Mouse (Mus musculus) yolk sac, embryonic 10.5 days (tissue): ENCODE results near the gene Tssc4.

Experiments
- DNase-seq: peaks from one replicate; pipeline ENCODE4 v3.0.0-alpha.2; 2017; ENCODE audit warnings: low spot score

Tssc4 gene

DNA sequence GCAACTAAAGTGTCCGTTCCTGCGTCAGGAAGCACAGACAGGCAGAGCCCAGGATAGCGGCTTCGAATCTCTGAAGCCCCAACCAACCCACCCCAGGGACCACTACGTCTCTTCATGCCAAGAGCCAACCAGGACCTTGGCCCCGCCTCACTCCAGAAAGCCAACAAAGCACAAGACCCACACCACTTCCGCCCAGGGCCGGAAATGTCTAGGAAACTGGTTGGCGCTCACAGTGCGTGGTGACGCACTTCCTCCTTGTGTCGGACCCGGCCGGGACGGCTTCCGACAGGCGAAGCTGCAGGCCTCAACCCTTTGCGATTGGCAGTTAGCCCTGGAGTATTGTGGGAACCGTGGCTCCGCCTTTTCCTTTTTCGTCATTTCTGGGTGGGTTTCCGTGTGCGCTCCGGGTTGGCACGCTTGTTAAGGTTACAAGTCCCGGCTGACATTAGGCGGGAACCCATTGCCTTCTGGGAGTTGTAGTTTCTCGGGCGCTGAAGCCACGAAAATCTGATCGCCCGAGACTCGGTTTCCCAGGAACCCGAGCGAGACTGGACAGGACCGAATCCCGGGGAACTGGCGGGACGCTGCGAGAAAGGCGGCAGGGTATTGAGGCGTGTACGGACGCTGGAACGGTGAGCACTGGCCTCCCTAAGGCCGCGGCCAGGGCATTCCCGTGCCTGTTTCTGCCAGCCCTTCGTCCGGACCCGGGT is at the start of gene Tssc4:
TSS of gene Tssc4 (plus strand) at position 368 of the 710 bp plus-strand sequence.
- DNase-seq = peak; percentile 97

DNA sequence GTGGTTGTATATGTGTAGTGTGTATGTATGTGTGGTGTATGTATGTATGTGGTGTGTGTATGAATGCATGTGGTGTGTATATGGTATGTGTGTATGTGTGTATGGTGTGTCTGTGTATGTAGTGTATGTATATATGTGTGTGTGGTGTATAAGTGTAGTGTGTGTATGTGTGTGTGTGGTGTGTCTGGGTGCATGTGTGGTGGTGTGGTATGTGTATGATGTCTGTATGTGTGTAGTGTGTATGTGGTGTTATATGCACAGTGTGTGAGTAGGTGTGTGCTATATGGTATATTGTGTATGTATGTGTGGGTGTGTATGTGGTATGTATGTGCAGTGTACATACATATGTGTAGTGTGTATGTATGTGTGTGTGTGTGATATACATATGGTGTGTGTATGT is 49.0 kb upstream of the Tssc4 start:
- no peak for DNase-seq

DNA sequence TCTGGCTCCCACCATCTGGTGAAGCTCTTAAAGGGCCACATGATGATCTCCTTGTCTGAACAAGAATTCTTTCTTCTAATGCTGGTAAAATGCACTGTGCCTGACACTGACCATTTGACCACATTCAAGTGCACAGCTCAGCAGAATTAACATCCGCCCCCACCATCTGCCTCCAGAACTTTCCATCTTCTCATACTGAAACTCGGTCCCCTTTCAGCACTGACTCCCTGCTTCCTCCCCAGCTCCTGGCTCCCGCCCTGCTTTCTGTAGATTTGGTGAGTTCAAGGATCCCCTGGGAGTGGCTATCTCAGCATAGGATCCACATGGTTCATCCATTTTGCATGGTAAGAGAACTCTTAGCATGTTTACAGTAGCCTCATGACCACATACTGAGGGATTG is 48.3 kb upstream of the Tssc4 start:
- no peak for DNase-seq

DNA sequence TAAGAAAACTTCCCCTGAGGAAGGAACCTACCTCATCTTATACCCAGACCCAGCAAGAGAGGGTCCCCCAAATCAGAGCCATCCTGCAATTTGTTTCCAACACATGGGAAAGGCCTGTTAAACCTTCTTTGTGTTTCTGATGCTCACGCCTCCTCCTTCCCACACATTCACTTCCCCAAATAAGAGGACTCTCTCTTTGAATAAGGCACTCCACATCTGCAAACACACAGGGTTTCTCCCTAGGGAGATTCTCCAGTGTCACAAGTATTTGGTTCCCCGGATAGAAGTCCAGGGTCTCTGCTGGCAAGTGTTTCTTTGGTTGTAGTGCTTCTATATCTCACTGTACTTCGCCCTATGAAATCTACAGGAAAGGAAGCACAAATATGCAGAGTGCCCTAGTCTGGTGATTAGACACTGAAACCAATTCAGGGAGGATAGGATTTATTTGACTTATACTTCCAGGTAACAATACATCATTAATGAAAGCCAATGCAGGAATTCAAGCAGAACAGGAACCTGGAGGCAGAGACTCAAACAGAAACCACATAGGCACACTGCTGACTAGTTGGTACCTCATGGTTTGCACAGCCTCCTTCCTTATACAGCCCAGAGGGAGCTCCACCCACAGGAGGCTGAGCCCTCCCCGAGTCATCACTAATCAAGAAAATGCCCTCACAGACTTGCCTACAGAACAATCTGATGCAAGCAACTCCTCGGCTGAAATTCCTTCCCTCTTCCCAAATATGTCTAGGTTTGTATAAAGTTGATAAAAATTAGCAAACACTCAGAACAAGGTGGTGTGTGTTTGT is 47.5 kb upstream of the Tssc4 start:
- no peak for DNase-seq

DNA sequence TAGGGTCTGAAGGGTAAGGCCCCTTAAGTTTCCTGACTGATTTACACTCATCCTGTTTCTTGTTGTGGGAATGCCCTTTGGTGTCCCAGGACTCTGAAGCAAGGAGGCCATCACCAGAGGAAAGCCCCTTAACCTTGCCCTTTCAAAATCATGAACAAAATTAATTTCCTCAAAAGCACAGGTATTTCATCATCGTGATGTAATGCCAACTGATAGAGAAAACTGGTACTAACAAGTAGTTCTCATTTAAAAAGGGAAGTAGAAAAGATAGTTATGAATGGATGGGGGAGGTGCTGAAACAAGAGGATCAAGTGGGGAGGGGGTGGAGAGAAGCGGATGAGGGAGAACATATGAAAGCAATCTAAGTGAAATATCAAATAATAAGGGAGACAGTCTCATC is 45.5 kb upstream of the Tssc4 start:
- no peak for DNase-seq

DNA sequence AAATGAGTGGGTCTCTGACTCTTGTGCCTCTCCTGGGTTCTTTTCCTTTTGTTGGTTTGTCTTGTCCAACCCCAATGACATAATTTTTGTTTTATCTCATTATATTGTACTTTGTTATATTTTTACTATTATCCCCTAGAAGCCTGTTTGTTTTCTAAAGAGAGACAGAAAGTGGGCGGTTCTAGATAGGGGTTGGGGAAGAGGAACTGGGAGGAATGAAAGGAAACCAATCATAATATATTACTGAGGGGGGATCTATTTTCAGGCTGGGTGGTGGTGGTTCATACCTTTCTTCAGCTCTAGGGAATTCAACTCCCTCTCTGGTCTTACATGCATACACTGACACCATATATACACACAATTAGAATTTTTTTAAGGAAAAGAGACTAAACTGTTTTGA is 44.8 kb upstream of the Tssc4 start:
- no peak for DNase-seq

DNA sequence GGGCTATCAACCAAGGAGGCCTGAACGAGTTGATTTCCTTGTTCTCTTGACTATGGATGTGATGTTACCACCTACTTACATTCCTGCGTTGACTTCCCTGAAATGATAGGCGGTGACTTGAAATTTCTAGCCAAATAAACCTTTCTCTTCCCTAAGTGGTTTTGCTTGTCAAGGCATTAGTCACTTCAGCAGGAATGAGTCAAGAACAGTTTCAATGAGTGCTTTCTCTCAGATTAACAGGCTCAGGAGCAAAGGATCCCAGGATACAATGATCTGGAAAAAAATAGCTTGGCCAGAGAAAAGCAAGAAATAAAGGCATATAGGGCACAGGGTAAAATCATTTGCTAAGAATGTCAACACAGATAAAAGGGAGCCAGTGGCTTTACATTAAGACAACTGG is 43.6 kb upstream of the Tssc4 start:
- no peak for DNase-seq

DNA sequence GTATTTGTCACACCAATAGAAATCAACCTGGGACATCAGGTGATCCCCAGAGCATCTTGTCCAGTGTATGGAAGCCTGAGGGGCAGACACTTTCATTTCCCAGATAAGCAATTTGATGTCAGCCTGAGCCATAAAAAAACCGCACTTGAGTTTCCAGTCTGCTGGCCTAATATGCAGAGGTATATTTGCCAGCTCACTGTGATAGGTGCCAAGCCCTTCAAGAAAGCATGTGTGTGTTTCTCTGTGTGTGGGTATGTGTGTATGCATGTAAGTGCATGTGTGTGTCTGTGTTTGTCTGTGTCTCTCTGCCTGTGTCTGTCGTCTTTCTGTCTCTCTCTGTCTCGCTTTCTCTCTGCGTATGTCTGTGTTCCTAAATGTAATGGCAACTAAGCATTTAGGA is 41.9 kb upstream of the Tssc4 start:
- DNase-seq = no peak

DNA sequence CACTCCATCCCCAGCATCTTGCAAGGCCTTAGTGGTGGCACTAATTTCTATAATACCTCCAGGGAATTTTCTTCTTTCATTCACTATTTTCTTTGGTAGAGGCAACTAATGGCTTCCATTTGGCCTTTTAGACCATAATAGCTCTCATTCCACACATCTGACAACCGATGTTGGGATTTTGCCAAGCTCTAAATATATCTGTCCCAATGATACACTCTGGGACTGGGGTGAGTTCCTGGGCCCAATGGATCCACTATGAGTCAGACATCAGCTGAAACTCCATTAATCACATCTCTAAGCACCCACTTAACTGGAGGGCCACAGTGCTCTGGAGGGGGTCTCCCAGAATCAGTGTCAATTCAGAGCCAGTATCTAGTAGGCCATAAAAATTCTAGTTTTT is 37.2 kb upstream of the Tssc4 start:
- DNase-seq = no peak

DNA sequence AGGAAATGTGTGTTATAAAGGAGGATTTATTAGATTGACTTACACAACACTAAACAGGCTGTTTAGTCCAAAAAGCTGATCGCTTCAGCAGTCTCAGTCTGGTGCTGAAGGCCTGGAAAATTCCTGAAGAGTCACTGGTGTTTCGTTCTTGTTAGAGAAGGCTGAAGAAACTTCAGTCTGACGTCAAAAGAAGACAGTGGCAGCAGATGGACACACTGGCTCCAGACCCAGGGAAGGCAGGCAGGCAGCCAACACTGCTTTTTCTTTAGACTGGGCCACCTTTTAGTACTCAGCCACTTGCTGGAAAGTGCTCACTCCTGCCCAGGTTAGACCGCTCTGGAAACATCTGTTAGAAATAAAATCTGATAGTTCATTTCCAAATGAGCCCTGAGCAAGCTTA is 35.5 kb upstream of the Tssc4 start:
- no peak for DNase-seq

DNA sequence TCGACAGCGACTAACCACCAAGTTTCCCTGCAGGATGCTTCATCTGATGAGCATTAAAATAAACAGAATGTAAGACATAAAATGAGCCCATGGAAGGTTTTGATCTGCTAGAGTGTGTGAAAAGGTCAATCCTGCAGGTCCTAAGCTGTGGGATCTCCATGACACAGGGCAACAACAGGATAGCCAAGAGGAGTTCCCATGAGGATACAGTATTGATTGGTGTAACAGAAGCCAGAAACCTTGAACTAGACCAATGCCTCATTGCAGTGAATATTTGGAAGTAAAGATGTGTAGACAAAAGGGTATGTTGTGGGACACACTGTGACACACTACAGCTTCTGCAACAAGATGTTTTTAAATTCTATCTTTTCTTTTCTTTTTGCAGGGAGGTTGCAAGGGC is 34.9 kb upstream of the Tssc4 start:
- no peak for DNase-seq

DNA sequence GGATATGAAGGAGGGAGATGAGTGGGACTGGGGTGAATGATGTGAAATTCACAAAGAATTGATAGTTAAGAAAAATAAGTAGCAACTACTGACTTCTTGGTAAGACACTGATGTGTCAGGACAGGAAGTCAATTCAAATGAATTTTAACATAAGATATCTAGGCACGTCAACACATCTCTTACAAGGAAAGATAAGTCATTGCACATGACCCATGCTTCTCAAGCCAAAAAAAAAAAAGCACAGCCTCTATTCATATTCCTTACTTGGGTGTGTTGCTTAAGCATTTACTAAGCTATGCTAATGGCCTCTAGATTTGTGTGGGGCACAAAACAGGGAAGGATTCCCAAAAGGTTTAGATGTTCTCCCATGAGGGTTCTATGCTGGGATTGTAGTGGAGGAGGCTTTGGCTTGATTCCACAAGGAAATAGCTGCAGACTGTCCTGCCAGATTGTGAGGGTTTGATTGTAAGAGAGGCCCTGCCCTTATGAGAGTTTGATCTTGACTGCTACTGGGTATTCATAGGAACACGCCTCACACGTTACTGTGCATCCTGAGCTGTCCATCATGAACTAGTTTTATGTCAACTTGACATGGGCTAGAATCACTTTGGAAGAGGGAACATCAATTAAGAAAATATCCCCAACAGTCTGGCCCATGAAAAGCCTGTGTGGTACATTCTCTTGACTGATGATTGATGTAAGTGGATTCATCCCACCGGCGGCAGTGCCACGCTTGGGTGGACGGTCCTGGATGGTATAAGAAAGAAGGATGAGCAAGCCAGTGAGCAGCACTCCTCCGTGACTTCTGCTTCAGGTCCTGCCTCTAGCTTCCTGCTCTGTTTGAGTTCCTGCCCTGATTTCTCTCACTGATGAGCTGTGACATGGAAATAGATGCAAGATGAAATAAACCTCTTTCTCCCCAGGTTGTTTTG is 34.3 kb upstream of the Tssc4 start:
- no peak for DNase-seq

DNA sequence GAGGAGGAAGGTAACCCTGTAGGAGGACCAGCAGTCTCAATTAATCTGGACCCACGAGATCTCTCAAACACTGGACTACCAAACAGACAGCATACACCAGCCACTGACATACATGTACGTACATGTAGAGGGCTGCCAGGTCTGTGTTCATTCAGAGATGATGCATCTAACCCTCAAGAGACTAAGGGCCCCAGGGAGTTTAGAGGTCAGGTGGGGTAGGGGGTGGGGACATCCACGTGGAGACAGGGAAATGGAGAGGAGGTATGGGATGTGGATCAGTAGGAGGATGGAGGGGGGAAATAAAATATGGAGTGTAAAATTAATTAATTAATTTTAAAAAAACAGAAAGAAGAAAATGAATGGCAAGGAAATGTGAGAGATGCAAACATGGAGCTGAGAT is 32.3 kb upstream of the Tssc4 start:
- no peak for DNase-seq

DNA sequence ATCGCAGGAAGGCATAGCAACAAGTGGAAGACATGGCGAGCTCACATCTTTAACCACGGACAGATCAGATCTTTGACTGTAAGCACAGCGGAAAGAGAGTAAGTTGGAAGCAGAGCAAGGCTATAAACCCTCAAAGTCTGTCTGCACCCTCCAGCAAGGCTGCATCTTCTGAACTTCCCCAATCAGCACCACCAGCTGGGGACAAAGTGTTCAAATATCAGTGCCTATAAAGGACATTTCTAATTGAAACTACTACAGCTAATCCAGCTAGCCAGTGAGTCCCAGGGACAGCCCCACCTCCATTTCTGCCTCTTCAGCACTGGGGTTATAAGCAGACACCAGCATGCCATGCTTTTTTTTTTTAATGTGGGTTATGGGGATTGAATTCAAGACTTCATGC is 31.7 kb upstream of the Tssc4 start:
- no peak for DNase-seq

DNA sequence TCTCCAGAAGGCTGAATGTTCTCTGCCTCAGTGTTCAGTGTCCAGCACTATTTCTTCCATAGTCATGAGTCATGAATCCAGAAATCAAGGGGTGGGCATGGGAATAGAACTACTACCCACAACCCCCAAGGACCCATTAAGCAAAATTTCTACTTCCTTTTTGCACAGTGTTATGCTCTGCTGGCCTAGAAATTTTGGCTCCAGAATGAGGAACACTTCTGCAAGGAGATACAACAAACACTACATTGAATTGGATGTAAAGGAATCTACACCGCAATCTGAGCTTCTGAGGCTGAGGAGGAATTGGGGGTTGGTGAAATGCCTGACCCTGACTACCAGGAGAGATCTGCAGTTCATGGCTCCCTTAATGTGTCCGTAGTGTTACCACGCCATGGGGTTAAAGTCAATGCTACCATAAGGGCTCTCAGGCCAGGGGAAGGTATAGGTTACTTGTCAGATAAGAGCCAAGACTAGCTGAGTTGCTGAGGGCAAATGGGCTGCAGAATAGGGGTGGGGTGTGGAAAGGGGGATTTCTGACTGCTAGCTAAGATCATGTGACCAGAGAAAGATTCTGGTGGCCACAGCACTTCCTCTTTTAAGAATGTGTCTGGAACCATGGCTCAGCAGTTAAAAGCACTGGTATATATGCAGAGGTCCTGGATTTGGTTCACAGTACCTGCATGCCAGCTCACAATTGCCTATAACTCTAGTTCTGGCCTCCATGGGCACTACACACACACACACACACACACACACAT is 30.7 kb upstream of the Tssc4 start:
- no peak for DNase-seq

DNA sequence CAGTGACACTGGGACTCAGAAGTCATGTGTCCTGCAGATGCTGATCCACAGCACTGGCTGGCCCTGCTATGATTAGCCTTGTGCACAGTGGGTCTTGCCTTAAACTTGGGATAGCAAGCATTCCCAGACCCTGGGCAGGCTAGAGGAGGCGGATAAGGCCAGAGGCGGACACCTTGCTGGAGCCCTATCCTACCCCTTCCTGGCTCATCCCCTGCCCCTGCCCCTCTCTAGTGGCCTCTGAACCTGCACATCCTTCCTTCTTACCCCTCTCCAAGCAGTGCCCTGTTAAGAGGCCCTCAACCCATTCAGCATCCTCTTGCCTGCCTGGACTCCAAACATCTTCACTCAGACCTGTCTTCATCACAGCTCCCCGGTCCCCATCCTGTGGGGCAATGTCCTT is 28.5 kb upstream of the Tssc4 start:
- no peak for DNase-seq

DNA sequence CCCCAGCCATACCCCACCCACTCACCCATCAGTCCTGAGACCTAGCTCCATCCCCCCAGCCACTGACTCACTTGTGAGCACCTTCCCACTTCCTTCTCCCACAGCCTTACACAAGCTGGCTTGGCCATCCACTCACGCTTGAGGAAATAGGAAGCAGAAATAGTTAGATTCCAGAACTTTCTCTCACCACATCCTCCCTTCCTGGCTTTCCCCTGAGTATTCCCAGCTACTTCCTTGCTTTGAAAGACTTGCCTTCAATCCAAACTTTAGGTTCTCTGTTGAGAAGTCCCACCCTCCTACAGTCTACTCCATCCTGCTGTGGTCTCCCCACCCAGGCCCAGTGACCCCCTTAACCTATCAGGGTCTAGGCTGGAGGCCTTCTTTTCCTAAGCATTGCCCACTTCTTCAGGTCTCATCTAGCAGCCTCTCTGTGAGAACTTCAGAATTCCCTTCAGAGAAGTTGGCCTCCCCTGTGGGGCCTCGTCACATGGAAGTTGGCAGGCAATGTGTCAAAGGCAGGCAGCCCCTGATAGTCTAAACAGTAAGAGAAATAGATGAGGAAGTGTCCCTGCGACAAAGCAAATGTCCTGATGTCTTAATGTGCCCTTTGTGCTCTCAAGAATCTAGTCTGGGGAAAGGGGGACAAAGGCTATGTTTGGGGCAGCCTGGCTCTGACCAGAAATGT is 27.8 kb upstream of the Tssc4 start:
- no peak for DNase-seq

DNA sequence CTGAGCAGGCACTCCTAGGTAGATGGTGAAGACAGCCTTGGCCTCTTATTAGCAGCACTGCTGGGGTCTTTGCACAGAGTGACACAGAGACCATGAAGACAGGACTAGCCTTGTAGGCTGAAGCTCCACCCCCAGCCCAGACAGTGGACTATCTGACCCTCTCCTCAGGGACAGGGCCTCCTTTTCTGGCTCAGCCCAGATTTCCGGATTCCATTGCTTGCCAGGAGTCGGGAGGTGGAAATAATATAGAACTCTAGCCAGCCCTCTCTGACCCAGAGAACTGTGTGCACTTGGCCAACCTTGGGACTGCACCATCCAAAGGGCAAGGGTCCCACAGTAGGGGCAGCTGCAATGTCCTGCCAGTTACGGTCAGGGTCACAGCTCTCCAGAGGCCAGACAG is 27.0 kb upstream of the Tssc4 start:
- DNase-seq = no peak

DNA sequence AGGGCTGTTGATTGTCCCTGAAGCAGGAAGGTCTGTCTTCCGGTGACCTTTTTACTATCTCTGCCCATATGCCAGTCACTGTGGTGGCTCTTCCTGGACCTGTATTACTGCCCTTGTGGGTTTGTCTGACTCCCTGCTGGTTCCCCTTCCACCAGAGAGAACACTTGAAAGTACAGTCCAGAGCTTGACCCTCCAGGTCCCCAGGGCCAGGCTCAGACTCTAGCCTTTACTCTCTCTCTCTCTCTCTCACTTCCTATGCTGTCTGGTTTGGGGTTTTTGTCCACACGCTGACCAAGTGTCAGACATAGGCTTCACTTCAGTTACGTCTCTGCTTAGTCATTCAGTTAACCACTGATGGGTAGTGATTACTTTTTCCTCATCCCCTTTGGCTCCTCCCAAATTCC is 26.1 kb upstream of the Tssc4 start:
- DNase-seq = no peak

DNA sequence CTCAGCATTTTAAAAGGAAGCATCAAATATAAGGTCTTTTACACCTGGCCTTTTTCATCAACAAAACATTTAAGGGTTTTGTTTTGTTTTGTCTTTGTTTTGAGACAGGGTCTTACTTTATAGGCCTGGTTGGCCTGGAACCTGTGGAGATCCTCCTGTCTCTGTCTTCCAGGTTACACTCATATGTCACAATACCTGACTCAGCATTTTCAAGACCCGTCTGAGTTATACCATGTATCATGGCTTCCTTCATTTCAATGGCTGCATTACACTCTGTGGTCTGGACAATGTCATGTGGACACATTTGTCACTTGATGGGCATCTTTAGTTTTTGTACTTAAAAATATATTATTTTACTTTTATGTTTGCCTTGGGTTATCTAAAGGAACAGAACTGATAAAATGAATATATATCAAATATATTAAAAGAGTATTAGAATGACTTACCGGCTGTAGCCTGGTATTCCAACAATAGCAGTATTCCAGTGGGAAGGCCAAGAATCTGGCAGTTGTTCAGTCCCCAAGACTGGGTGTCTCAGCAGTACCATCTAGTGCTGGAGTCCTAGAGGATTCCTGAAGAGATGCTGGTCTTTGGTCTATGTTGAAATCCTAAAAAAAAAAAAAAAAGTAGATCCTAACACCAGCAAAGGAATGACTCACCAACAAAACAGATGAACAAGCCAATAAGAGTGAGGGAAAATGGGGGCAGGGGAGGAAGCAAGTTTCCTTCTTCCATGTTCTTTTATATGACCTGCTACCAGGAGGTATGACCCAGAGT is 24.8 kb upstream of the Tssc4 start:
- no peak for DNase-seq

DNA sequence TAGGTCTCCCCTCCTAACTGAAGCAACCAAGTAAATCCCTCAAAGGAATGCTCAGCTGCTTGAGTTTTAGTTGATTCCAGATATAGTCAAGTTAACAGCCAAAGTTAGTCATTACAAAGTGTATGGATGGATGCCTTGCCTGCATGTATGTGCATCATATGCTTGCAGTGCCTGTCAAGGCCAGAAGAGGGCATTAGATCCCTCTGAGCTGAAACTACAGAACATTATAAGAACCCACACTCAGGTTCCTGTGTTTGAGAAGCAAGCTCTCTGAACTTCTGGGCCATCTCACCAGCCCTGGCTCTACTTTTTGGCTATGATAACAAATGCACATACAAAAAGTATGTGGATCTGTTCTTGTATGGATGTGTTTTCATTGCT is 24.2 kb upstream of the Tssc4 start:
- DNase-seq = no peak
